Comparison of ENCODE assay signal across 11 mouse cellular contexts in genomic region chr4:43425648-43426380, GRCm38 (mm10). TPM values are rescaled to one million over a fixed set of nuclear protein-coding genes. Genes with fewer than 3 reads are reported as not detected.
DNase-seq lines count a peak whose midpoint lies in the region; ATAC-seq and TF ChIP-seq lines count a peak whose summit lies in the region.
"Had no signal": no experiment of that assay in that cellular context is flagged by ENCODE, and none has a peak within 500 bp of the region (broad histone marks: within the 10 kb centered on the region; RNA-seq: fewer than 3 reads in every experiment).

No protein-coding gene starts in this region.

- no peak for TF ChIP-seq CTCF in ES-Bruce4 (IDR thresholded peaks at IDR 0.05; ENCODE audit: low read depth, low read length)

- peak overlapping the region; percentile 46; the same call in 1 of the 2 replicates for H3K4me2 ChIP-seq in heart, embryonic 12.5 days
- H3K4me2 ChIP-seq in forebrain, embryonic 15.5 days (replicated peaks) = no peak overlapping the region
- H3K4me2 ChIP-seq in midbrain, embryonic 16.5 days (ENCODE audit: low read length) = no peak overlapping the region

- TF ChIP-seq EP300 in ES-Bruce4 (IDR thresholded peaks at IDR 0.05; ENCODE audit: insufficient read depth, low read depth, low read length) = no peak

- H3K27me3 ChIP-seq in heart, embryonic 12.5 days (replicated peaks) = peaks cover 63% of the 10 kb centered on the region
- no peaks in the 10 kb centered on the region for H3K27me3 ChIP-seq in ES-Bruce4 (ENCODE audit: control insufficient read depth, insufficient read depth, low read length, poor library complexity, severe bottlenecking)
- H3K27me3 ChIP-seq in forebrain, embryonic 15.5 days = peaks cover 13% of the 10 kb centered on the region; the same call in 1 of the 2 replicates
- peaks cover 4% of the 10 kb centered on the region; the same call in 1 of the 2 replicates for H3K27me3 ChIP-seq in midbrain, embryonic 16.5 days (ENCODE audit: control insufficient read depth, insufficient read depth, low read depth, low read length)

- no peak for TF ChIP-seq POLR2A in ES-Bruce4 (IDR thresholded peaks at IDR 0.05; ENCODE audit: insufficient read depth, low read length)

- intact Hi-C loops in heart, postnatal 25 days (cut with DNase I) = no loop called here
- intact Hi-C loops in left cerebral cortex, postnatal 36 days (cut with DNase I) = no loop called here

- no peak for DNase-seq in heart, adult 9 months (ENCODE audit: low spot score in 2 of 2)
- DNase-seq in cerebellum, adult 18-20 months = no peak
- no peak for DNase-seq in heart, postnatal 25 days (ENCODE audit: low spot score)
- no peak for DNase-seq in left cerebral cortex, postnatal 36 days (ENCODE audit: low spot score in 2 of 2)

- no peak for ATAC-seq in heart, embryonic 12.5 days (ENCODE audit: insufficient number of reproducible peaks, low FRiP score)
- ATAC-seq in forebrain, embryonic 15.5 days (replicated peaks) = 0 out of 2 replicates have a peak, but pooled peaks have one; percentile 6
- no peak; the same call in 1 of the 2 replicates for ATAC-seq in midbrain, embryonic 16.5 days

- H3K36me3 ChIP-seq in heart, embryonic 12.5 days = peaks cover 55% of the 10 kb centered on the region
- 0 out of 2 replicates have a peak, but pooled peaks cover 3% of the 10 kb centered on the region for H3K36me3 ChIP-seq in ES-Bruce4 (ENCODE audit: control insufficient read depth, insufficient read depth, low read length, poor library complexity, severe bottlenecking)
- peaks cover 59% of the 10 kb centered on the region for H3K36me3 ChIP-seq in forebrain, embryonic 15.5 days
- H3K36me3 ChIP-seq in midbrain, embryonic 16.5 days (ENCODE audit: control insufficient read depth, insufficient read depth, low read length) = peaks cover 52% of the 10 kb centered on the region

- H3K9ac ChIP-seq in heart, embryonic 12.5 days = peak overlapping the region; percentile 50; the same call in 1 of the 2 replicates
- no peak overlapping the region for H3K9ac ChIP-seq in ES-Bruce4 (ENCODE audit: low read depth, poor library complexity, severe bottlenecking)
- H3K9ac ChIP-seq in forebrain, embryonic 15.5 days (replicated peaks) = no peak overlapping the region
- H3K9ac ChIP-seq in midbrain, embryonic 16.5 days (ENCODE audit: low read depth, low read length) = 0 out of 2 replicates have a peak overlapping the region, but pooled peaks have one; percentile 11

- no peak overlapping the region for H3K27ac ChIP-seq in heart, embryonic 12.5 days (ENCODE audit: poor library complexity, severe bottlenecking)
- no peak overlapping the region for H3K27ac ChIP-seq in ES-Bruce4 (ENCODE audit: insufficient read depth, low read length)
- H3K27ac ChIP-seq in forebrain, embryonic 15.5 days (replicated peaks) = no peak overlapping the region
- H3K27ac ChIP-seq in midbrain, embryonic 16.5 days (ENCODE audit: low read length) = no peak overlapping the region

- no peak overlapping the region for H3K4me3 ChIP-seq in heart, embryonic 12.5 days
- peak overlapping the region; percentile 18; the same call in 1 of the 2 replicates for H3K4me3 ChIP-seq in ES-Bruce4 (ENCODE audit: low read depth, low read length)
- H3K4me3 ChIP-seq in forebrain, embryonic 15.5 days = no peak overlapping the region
- H3K4me3 ChIP-seq in midbrain, embryonic 16.5 days (ENCODE audit: low read depth, low read length) = no peak overlapping the region

- peaks cover 30% of the 10 kb centered on the region for H3K4me1 ChIP-seq in heart, embryonic 12.5 days (replicated peaks)
- H3K4me1 ChIP-seq in ES-Bruce4 (ENCODE audit: control insufficient read depth, insufficient read depth, low read length) = no peaks in the 10 kb centered on the region
- H3K4me1 ChIP-seq in forebrain, embryonic 15.5 days = peaks cover 16% of the 10 kb centered on the region; the same call in 1 of the 2 replicates
- peaks cover 7% of the 10 kb centered on the region; the same call in 1 of the 2 replicates for H3K4me1 ChIP-seq in midbrain, embryonic 16.5 days (ENCODE audit: control insufficient read depth, insufficient read depth, low read length)

- H3K9me3 ChIP-seq in heart, embryonic 12.5 days (replicated peaks) = no peaks in the 10 kb centered on the region
- H3K9me3 ChIP-seq in ES-Bruce4 (replicated peaks; ENCODE audit: control insufficient read depth, insufficient read depth, low read length, poor library complexity, severe bottlenecking) = no peaks in the 10 kb centered on the region
- H3K9me3 ChIP-seq in forebrain, embryonic 15.5 days = no peaks in the 10 kb centered on the region
- no peaks in the 10 kb centered on the region for H3K9me3 ChIP-seq in midbrain, embryonic 16.5 days (replicated peaks; ENCODE audit: control insufficient read depth, low read length, poor library complexity, severe bottlenecking)

- WGBS in heart, embryonic 12.5 days = 36% methylated on average over 31 of the region's 31 CpGs
- 22% methylated on average over 31 of the region's 31 CpGs for WGBS in forebrain, embryonic 15.5 days
- 23% methylated on average over 31 of the region's 31 CpGs for WGBS in midbrain, embryonic 16.5 days

RNA-seq across cellular contexts. Expression of gene Fam166b, which starts 3.1 kb away (rescaled TPM):
- 0.14 TPM in 1 of 2 replicates, not detected in the other for polyA plus RNA-seq in heart, embryonic 12.5 days (2016; fragmentation: Nextera tagmentation; extraction: Ambion mirVana)
- polyA plus RNA-seq in ES-Bruce4 (2011; ENCODE audit: insufficient read depth, insufficient read length, low read depth, missing spikeins) = 2.1 and 2.4 TPM in 2 replicates
- 0.65 and 0.70 TPM in 2 replicates for polyA plus RNA-seq in forebrain, embryonic 15.5 days (2015; fragmentation: Nextera tagmentation; extraction: Ambion mirVana)
- 1.6 and 2.3 TPM in 2 replicates for polyA plus RNA-seq in midbrain, embryonic 16.5 days (2015; fragmentation: Nextera tagmentation; extraction: Ambion mirVana)
- total RNA-seq in heart, postnatal 25 days (2021) = not detected
- 1 to 10 TPM in 1 of 2 experiments, under 1 TPM in 1; 0.69 to 1.4 TPM for total RNA-seq in left cerebral cortex, postnatal 36 days (2021)
- total RNA-seq: MEL had no signal

RNA-seq across cellular contexts. Expression of gene Tesk1, which starts 15.9 kb away (rescaled TPM):
- polyA plus RNA-seq in heart, embryonic 12.5 days (2016; fragmentation: Nextera tagmentation; extraction: Ambion mirVana) = 10.3 and 11.6 TPM in 2 replicates
- polyA plus RNA-seq in ES-Bruce4 (2011; ENCODE audit: insufficient read depth, insufficient read length, low read depth, missing spikeins) = 12.6 and 14.9 TPM in 2 replicates
- polyA plus RNA-seq in forebrain, embryonic 15.5 days (2015; fragmentation: Nextera tagmentation; extraction: Ambion mirVana) = 10.7 and 12.5 TPM in 2 replicates
- polyA plus RNA-seq in midbrain, embryonic 16.5 days (2015; fragmentation: Nextera tagmentation; extraction: Ambion mirVana) = 10.7 and 11.2 TPM in 2 replicates
- total RNA-seq in heart, postnatal 25 days (2021) = 10 to 100 TPM; 33.1 to 34.4 TPM
- 10 to 100 TPM; 87.8 to 92.9 TPM for total RNA-seq in left cerebral cortex, postnatal 36 days (2021)

RNA-seq across cellular contexts. Expression of gene Cd72, which starts 28.6 kb away (rescaled TPM):
- 0.82 and 2.0 TPM in 2 replicates for polyA plus RNA-seq in heart, embryonic 12.5 days (2016; fragmentation: Nextera tagmentation; extraction: Ambion mirVana)
- polyA plus RNA-seq in ES-Bruce4 (2011; ENCODE audit: insufficient read depth, insufficient read length, low read depth, missing spikeins) = not detected in 2 replicates
- 4.3 TPM in 2 replicates for polyA plus RNA-seq in forebrain, embryonic 15.5 days (2015; fragmentation: Nextera tagmentation; extraction: Ambion mirVana)
- 5.0 and 5.8 TPM in 2 replicates for polyA plus RNA-seq in midbrain, embryonic 16.5 days (2015; fragmentation: Nextera tagmentation; extraction: Ambion mirVana)
- under 1 TPM; 0.81 to 0.87 TPM for total RNA-seq in heart, postnatal 25 days (2021)
- total RNA-seq in left cerebral cortex, postnatal 36 days (2021) = 1 to 10 TPM in 1 of 2 experiments, under 1 TPM in 1; 0.59 to 1.2 TPM

RNA-seq across cellular contexts. Expression of gene Rusc2, which starts 44.0 kb away (rescaled TPM):
- polyA plus RNA-seq in heart, embryonic 12.5 days (2016; fragmentation: Nextera tagmentation; extraction: Ambion mirVana) = 14.1 and 15.7 TPM in 2 replicates
- 24.9 and 27.0 TPM in 2 replicates for polyA plus RNA-seq in ES-Bruce4 (2011; ENCODE audit: insufficient read depth, insufficient read length, low read depth, missing spikeins)
- 59.8 and 64.3 TPM in 2 replicates for polyA plus RNA-seq in forebrain, embryonic 15.5 days (2015; fragmentation: Nextera tagmentation; extraction: Ambion mirVana)
- 85.4 and 89.0 TPM in 2 replicates for polyA plus RNA-seq in midbrain, embryonic 16.5 days (2015; fragmentation: Nextera tagmentation; extraction: Ambion mirVana)
- 10 to 100 TPM; 35.3 to 49.1 TPM for total RNA-seq in heart, postnatal 25 days (2021)
- 100 to 1,000 TPM; 135 TPM for total RNA-seq in left cerebral cortex, postnatal 36 days (2021)

RNA-seq across cellular contexts. Expression of gene Sit1, which starts 57.7 kb away (rescaled TPM):
- not detected in 2 replicates for polyA plus RNA-seq in heart, embryonic 12.5 days (2016; fragmentation: Nextera tagmentation; extraction: Ambion mirVana)
- not detected in 2 replicates for polyA plus RNA-seq in ES-Bruce4 (2011; ENCODE audit: insufficient read depth, insufficient read length, low read depth, missing spikeins)
- polyA plus RNA-seq in forebrain, embryonic 15.5 days (2015; fragmentation: Nextera tagmentation; extraction: Ambion mirVana) = not detected in 2 replicates
- polyA plus RNA-seq in midbrain, embryonic 16.5 days (2015; fragmentation: Nextera tagmentation; extraction: Ambion mirVana) = not detected in 2 replicates
- total RNA-seq in heart, postnatal 25 days (2021) = not detected
- total RNA-seq in left cerebral cortex, postnatal 36 days (2021) = not detected
- polyA plus RNA-seq: cerebellum, adult 2 months; testis, adult 2 months had no signal

Comparison
In these comparisons a context has a peak if more than half of its experiments do, and no peak if none do; other contexts are left out.
1. H3K9ac ChIP-seq: peak in heart, embryonic 12.5 days (single experiment) and midbrain, embryonic 16.5 days (single experiment); none in ES-Bruce4 (single experiment) and forebrain, embryonic 15.5 days (single experiment).